Mouse (Mus musculus): Measurements from ENCODE around the gene Tomm34. TPM values are rescaled to one million over a fixed set of nuclear protein-coding genes. Genes with fewer than 3 reads are reported as not detected.

Tomm34 gene
- total and polyA plus RNA-seq, 3 experiments = 25.6 to 40.7 (median 26.8) TPM

GRCm38 (mm10) chr2:164119503-164119902 is 48.5 kb upstream of the Tomm34 start:
- Histone ChIP-seq H3K36me3 (replicated peaks in 1 of 2; ENCODE audit: control insufficient read depth in 1 of 2, insufficient read depth in 1 of 2, low read length in 1 of 2) (peaks cover 61 to 71% of the 10 kb centered on the region in 2 experiments), H3K27ac (ENCODE audit: insufficient read depth, low read depth) (no peak overlapping the region), H3K4me1 (ENCODE audit: control insufficient read depth in 1 of 2, insufficient read depth in 2 of 2) (peaks cover 4 to 30% of the 10 kb centered on the region in 2 experiments), H3K79me2 (replicated peaks; ENCODE audit: control insufficient read depth, extremely low read depth, insufficient read depth, poor library complexity, severe bottlenecking) (no peaks in the 10 kb centered on the region), H3K9ac (ENCODE audit: insufficient read depth, low read depth) (no peak overlapping the region), H3K27me3 (replicated peaks) (no peaks in the 10 kb centered on the region), H3K4me2 (ENCODE audit: insufficient read depth, low read depth, poor library complexity, severe bottlenecking) (no peak overlapping the region), H3K9me3 (replicated peaks; ENCODE audit: low read length) (no peaks in the 10 kb centered on the region), H3K4me3 (replicated peaks in 1 of 3; ENCODE audit: low read depth in 2 of 3, low read length in 2 of 3, poor library complexity in 1 of 3) (no peak overlapping the region)
- dilution Hi-C loops (cut with MboI; ENCODE audit: extremely low pct_ligation_motif_present, extremely low pct_unique_long_range_greater_than_20kb, low sequenced_read_pairs) = no loop called here
- TF ChIP-seq ZNF384 (IDR thresholded peaks at IDR 0.05; ENCODE audit: low read depth, low read length) = no peak
- TF ChIP-seq MAX (IDR thresholded peaks at IDR 0.05; ENCODE audit: low read length) = no peak
- no peak for TF ChIP-seq ZC3H11A (IDR thresholded peaks at IDR 0.05; ENCODE audit: low read depth, low read length)
- no peak for TF ChIP-seq POLR2A (IDR thresholded peaks at IDR 0.05; ENCODE audit: low read depth, low read length)
- no peak for DNase-seq (ENCODE audit: extremely low read depth)
- in situ Hi-C loops (cut with MboI; ENCODE audit: low pct_ligation_motif_present, low pct_unique_long_range_greater_than_20kb, low sequenced_read_pairs) = loop anchor here (5.0 kb wide), 1 partner anchor 228 kb away; no protein-coding TSS in a partner anchor

DNA sequence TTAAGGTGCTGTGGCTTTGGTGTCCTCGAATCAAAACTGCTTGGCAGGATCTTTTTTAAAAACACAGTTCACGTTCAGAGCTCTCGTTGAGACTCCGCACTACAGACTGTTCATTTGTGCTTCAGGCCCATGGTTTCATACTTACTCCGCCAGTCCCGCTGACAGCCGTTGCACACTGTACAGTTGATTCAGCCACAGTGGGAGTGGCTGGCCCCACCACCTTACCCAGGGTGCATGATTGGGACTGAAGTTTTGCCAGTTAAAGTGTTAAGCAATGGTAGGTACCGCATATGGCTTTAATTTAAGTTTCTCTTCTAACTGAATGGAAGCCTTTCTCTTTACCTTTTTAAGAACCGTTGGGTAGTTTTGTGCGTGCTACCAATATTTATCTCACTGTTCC is 44.6 kb upstream of the Tomm34 start:
- Histone ChIP-seq H3K9me3 (replicated peaks; ENCODE audit: low read length) (no peaks in the 10 kb centered on the region), H3K27me3 (replicated peaks) (no peaks in the 10 kb centered on the region), H3K4me3 (replicated peaks in 1 of 3; ENCODE audit: low read depth in 2 of 3, low read length in 2 of 3, poor library complexity in 1 of 3) (no peak overlapping the region), H3K9ac (ENCODE audit: insufficient read depth, low read depth) (no peak overlapping the region), H3K4me1 (ENCODE audit: control insufficient read depth in 1 of 2, insufficient read depth in 2 of 2) (peaks cover 0 to under 1% of the 10 kb centered on the region in 2 experiments; a peak in 1 of 4 replicates), H3K4me2 (ENCODE audit: insufficient read depth, low read depth, poor library complexity, severe bottlenecking) (no peak overlapping the region), H3K27ac (ENCODE audit: insufficient read depth, low read depth) (no peak overlapping the region), H3K79me2 (replicated peaks; ENCODE audit: control insufficient read depth, extremely low read depth, insufficient read depth, poor library complexity, severe bottlenecking) (no peaks in the 10 kb centered on the region; the same call in 1 of the 2 replicates), H3K36me3 (replicated peaks in 1 of 2; ENCODE audit: control insufficient read depth in 1 of 2, insufficient read depth in 1 of 2, low read length in 1 of 2) (peaks cover 62 to 80% of the 10 kb centered on the region in 2 experiments)
- in situ Hi-C loops (cut with MboI; ENCODE audit: low pct_ligation_motif_present, low pct_unique_long_range_greater_than_20kb, low sequenced_read_pairs) (loop anchor here (5.0 kb wide), 1 partner anchor 232 kb away; no protein-coding TSS in a partner anchor), dilution Hi-C loops (cut with MboI; ENCODE audit: extremely low pct_ligation_motif_present, extremely low pct_unique_long_range_greater_than_20kb, low sequenced_read_pairs) (no loop called here)
- no peak for DNase-seq (ENCODE audit: extremely low read depth)
- TF ChIP-seq USF2 (conservative IDR thresholded peaks at IDR 0.05; ENCODE audit: low read depth, low read length) (no peak), ZMIZ1 (IDR thresholded peaks at IDR 0.05; ENCODE audit: low read depth, low read length) (no peak), CTCF (conservative IDR thresholded peaks at IDR 0.05 in 1 of 2, IDR thresholded peaks at IDR 0.05 in 1 of 2; ENCODE audit: low read depth in 2 of 2, low read length in 2 of 2) (no peak), E2F4 (IDR thresholded peaks at IDR 0.05; ENCODE audit: insufficient replicate concordance, low read depth, low read length) (no peak), MAFK (IDR thresholded peaks at IDR 0.05; ENCODE audit: insufficient replicate concordance, low read length) (no peak), CHD1 (IDR thresholded peaks at IDR 0.05; ENCODE audit: low read depth, low read length) (no peak), SMC3 (IDR thresholded peaks at IDR 0.05; ENCODE audit: low read depth, low read length) (no peak), EP300 (IDR thresholded peaks at IDR 0.05; ENCODE audit: low read length) (no peak), MYC (IDR thresholded peaks at IDR 0.05; ENCODE audit: low read depth, low read length) (no peak), TCF12 (IDR thresholded peaks at IDR 0.05; ENCODE audit: low read depth, low read length) (no peak)

DNA sequence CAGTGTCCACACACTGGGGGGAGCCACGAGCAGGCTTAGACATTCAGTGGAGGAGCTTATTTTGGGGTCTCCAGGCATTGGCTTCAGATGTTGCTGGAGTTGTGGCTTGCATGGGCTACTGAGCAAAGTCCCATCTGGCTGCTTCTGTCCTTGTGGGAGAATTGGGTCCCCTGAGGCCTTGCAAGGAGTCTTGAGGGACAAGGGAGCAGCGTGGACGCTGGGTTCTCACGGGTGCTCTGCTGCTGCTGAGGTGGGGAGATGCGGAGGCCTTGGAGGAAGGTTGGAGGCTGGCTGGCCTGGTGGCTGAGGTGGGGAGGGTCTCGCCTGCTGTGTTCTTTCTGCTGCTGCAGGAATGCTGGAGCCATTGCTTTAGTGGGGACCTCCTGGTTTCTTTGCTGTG is 43.1 kb upstream of the Tomm34 start:
- Histone ChIP-seq H3K36me3 (replicated peaks in 1 of 2; ENCODE audit: control insufficient read depth in 1 of 2, insufficient read depth in 1 of 2, low read length in 1 of 2) (peaks cover 56 to 80% of the 10 kb centered on the region in 2 experiments), H3K27me3 (replicated peaks) (no peaks in the 10 kb centered on the region), H3K4me3 (replicated peaks in 1 of 3; ENCODE audit: low read depth in 2 of 3, low read length in 2 of 3, poor library complexity in 1 of 3) (no peak overlapping the region), H3K4me1 (ENCODE audit: control insufficient read depth in 1 of 2, insufficient read depth in 2 of 2) (peaks cover 0 to 3% of the 10 kb centered on the region in 2 experiments; a peak in 2 of 4 replicates), H3K9me3 (replicated peaks; ENCODE audit: low read length) (no peaks in the 10 kb centered on the region), H3K9ac (ENCODE audit: insufficient read depth, low read depth) (no peak overlapping the region), H3K27ac (ENCODE audit: insufficient read depth, low read depth) (no peak overlapping the region), H3K79me2 (replicated peaks; ENCODE audit: control insufficient read depth, extremely low read depth, insufficient read depth, poor library complexity, severe bottlenecking) (no peaks in the 10 kb centered on the region; the same call in 1 of the 2 replicates), H3K4me2 (ENCODE audit: insufficient read depth, low read depth, poor library complexity, severe bottlenecking) (no peak overlapping the region)
- DNase-seq (ENCODE audit: extremely low read depth) = no peak
- in situ Hi-C loops (cut with MboI; ENCODE audit: low pct_ligation_motif_present, low pct_unique_long_range_greater_than_20kb, low sequenced_read_pairs) (no loop called here), dilution Hi-C loops (cut with MboI; ENCODE audit: extremely low pct_ligation_motif_present, extremely low pct_unique_long_range_greater_than_20kb, low sequenced_read_pairs) (no loop called here)
- TF ChIP-seq IRF4 (IDR thresholded peaks at IDR 0.05; ENCODE audit: low read depth, low read length) (no peak), NELFE (IDR thresholded peaks at IDR 0.05; ENCODE audit: low read depth, low read length) (no peak)
